Mouse (Mus musculus): Measurements from ENCODE around the gene Isoc2a. TPM values are rescaled to one million over a fixed set of nuclear protein-coding genes. Genes with fewer than 3 reads are reported as not detected.

Isoc2a gene
- total RNA-seq, 2 experiments from 2014 or later: 45.4 to 48.8 TPM

- DNase-seq: peak; percentile 93 to 97
- intact Hi-C loops (cut with DNase I): loop anchor here (1.0 to 2.0 kb wide), 2 partner anchors 9 to 102 kb away; partner anchors contain the start of gene Ube2s
Observed at GRCm38 (mm10) chr7:4915007-4915665, 38.2 kb downstream of the Isoc2a start, which contains the start of gene Zfp628. Zfp628 (plus strand) TSS chr7:4915217.

GRCm38 (mm10) chr7:4915669-4916416 is 38.9 kb downstream of the Isoc2a start:
- intact Hi-C loops (cut with DNase I): loop anchor here (1.0 to 2.0 kb wide), 2 partner anchors 8 to 103 kb away; partner anchors contain the start of gene Ube2s
- DNase-seq: no peak

GRCm38 (mm10) chr7:4917494-4917893 is 40.5 kb downstream of the Isoc2a start:
- DNase-seq: no peak
- intact Hi-C loops (cut with DNase I): no loop called here

- intact Hi-C loops (cut with DNase I): no loop called here
Observed at GRCm38 (mm10) chr7:4918681-4919080, 41.7 kb downstream of the Isoc2a start.

GRCm38 (mm10) chr7:4919096-4919495 is 42.1 kb downstream of the Isoc2a start:
- DNase-seq: no peak
- intact Hi-C loops (cut with DNase I): no loop called here

More at GRCm38 (mm10) chr7:4918681-4919080, 41.7 kb downstream of the Isoc2a start:
- no peak for DNase-seq

GRCm38 (mm10) chr7:4919971-4920370 is 43.0 kb downstream of the Isoc2a start:
- DNase-seq: no peak
- intact Hi-C loops (cut with DNase I): loop anchor here (10.0 kb wide), 3 partner anchors 265 to 775 kb away; partner anchors contain the start of gene Ppp6r1

- intact Hi-C loops (cut with DNase I): loop anchor here (10.0 kb wide), 3 partner anchors 266 to 776 kb away; partner anchors contain the start of gene Ppp6r1
- no peak for DNase-seq
Observed at GRCm38 (mm10) chr7:4920496-4920895, 43.5 kb downstream of the Isoc2a start.

- intact Hi-C loops (cut with DNase I): loop anchor here (10.0 kb wide), 3 partner anchors 266 to 776 kb away; partner anchors contain the start of gene Ppp6r1
- no peak for DNase-seq
Observed at GRCm38 (mm10) chr7:4920976-4921823, 44.2 kb downstream of the Isoc2a start.

- intact Hi-C loops (cut with DNase I): loop anchor here (10.0 kb wide), 3 partner anchors 267 to 777 kb away; partner anchors contain the start of gene Ppp6r1
- no peak for DNase-seq
Observed at GRCm38 (mm10) chr7:4921824-4922482, 45.0 kb downstream of the Isoc2a start, which contains the start of gene Nat14. Nat14 (plus strand) TSS chr7:4922028.

- DNase-seq: peak; percentile 60 to 67
- intact Hi-C loops (cut with DNase I): loop anchor here (10.0 kb wide), 3 partner anchors 268 to 778 kb away; partner anchors contain the start of gene Ppp6r1
Observed at GRCm38 (mm10) chr7:4922508-4922907, 45.6 kb downstream of the Isoc2a start.

GRCm38 (mm10) chr7:4922931-4923565 is 46.1 kb downstream of the Isoc2a start:
- no peak for DNase-seq
- intact Hi-C loops (cut with DNase I): loop anchor here (10.0 kb wide), 3 partner anchors 268 to 778 kb away; partner anchors contain the start of gene Ppp6r1

- intact Hi-C loops (cut with DNase I): loop anchor here (1.0 to 10.0 kb wide), 4 partner anchors 8 to 779 kb away; partner anchors contain the start of genes Ppp6r1 and Zfp628
- peak; percentile 48 to 66 for DNase-seq
Observed at GRCm38 (mm10) chr7:4923586-4924364, 46.8 kb downstream of the Isoc2a start.

- no peak for DNase-seq
- intact Hi-C loops (cut with DNase I): loop anchor here (1.0 to 10.0 kb wide), 4 partner anchors 9 to 780 kb away; partner anchors contain the start of genes Ppp6r1 and Zfp628
Observed at GRCm38 (mm10) chr7:4924483-4924882, 47.5 kb downstream of the Isoc2a start.

GRCm38 (mm10) chr7:4924891-4925301 is 47.9 kb downstream of the Isoc2a start:
- intact Hi-C loops (cut with DNase I): loop anchor here (1.0 to 10.0 kb wide), 4 partner anchors 10 to 780 kb away; partner anchors contain the start of genes Ppp6r1 and Zfp628
- DNase-seq: peak; percentile 45 to 52

GRCm38 (mm10) chr7:4925441-4926381 is 48.8 kb downstream of the Isoc2a start, which contains the start of gene Ssc5d:
Ssc5d (plus strand) TSS chr7:4925785.
- intact Hi-C loops (cut with DNase I): loop anchor here (10.0 kb wide), 3 partner anchors 271 to 781 kb away; partner anchors contain the start of gene Ppp6r1

GRCm38 (mm10) chr7:4926849-4927248 is 49.9 kb downstream of the Isoc2a start:
- intact Hi-C loops (cut with DNase I): loop anchor here (10.0 kb wide), 3 partner anchors 272 to 782 kb away; partner anchors contain the start of gene Ppp6r1
- DNase-seq: no peak

More at GRCm38 (mm10) chr7:4925441-4926381, 48.8 kb downstream of the Isoc2a start, which contains the start of gene Ssc5d:
- peak; percentile 50 to 64 for DNase-seq
